Mouse (Mus musculus) cerebral cortex, adult 2 months (tissue): Measurements from ENCODE around the gene Hs1bp3.

Source experiments
- WGBS: fragments of 180-500 bp; shearing (Covaris S2); methylation state at CpG from one replicate; pipeline ENCODE4 v1.1.7; 2018; 5-methylcytosine and 5-hydroxymethylcytosine counted together

The Hs1bp3 gene

DNA sequence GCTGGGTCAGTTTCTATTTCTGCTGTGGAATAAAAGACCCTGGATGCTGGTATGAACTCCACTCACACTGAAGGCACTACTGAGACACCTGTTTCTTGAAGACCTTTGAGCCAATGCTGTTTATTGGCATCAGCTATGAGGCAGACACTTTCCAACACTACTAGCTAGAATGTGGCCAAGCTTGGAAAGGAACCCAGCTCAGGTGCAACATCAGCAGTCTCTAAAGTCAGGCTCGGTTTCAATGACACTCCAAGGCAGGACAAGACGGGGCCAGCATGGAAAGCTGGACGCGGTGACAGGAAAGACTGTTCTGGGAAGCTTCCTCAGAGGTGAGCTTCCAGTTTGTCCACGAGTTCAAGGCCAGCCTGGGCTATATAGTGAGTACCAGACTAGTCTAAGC is 80.0 kb downstream of the Hs1bp3 start:
- 84% methylated on average over 5 of the region's 5 CpGs for WGBS
